Mouse (Mus musculus) lung, adult 2 months (tissue): ENCODE data around the gene Vim. TPM values are rescaled to one million over a fixed set of nuclear protein-coding genes. Genes with fewer than 3 reads are reported as not detected.
A peak's percentile ranks its signal among the peaks of the same experiment; 100 is the strongest.

Experiments
- DNase-seq: peaks from one replicate; pipeline ENCODE4 v3.0.0; 2022
- H3K4me1 ChIP-seq: fragments of 200-500 bp; 2 replicates; pipeline ENCODE4 v1.6.1; 2011; ENCODE audit warnings: low read length; ENCODE audit not compliant: control insufficient read depth, insufficient read depth
- H3K4me3 ChIP-seq: fragments of 200-500 bp; replicated peaks from 2 replicates; pipeline ENCODE3; 2011; ENCODE audit warnings: low read depth, mild to moderate bottlenecking, control low read depth, low read length; ENCODE audit errors: extremely low read depth
- CTCF ChIP-seq: fragments of 200-500 bp; IDR thresholded peaks from 2 replicates; pipeline ENCODE4 v1.5.1; 2011; ENCODE audit warnings: mild to moderate bottlenecking, low read length, control low read depth; ENCODE audit not compliant: insufficient read depth
- POLR2A ChIP-seq: fragments of 200-500 bp; IDR thresholded peaks from 2 replicates; pipeline ENCODE4 v1.6.1; 2011; ENCODE audit warnings: low read depth, mild to moderate bottlenecking, control low read depth, low read length, borderline replicate concordance; ENCODE audit errors: extremely low read depth
- WGBS: fragments of 180-500 bp; shearing (Covaris S2); methylation state at CpG from one replicate; pipeline ENCODE4 v1.1.7; 2018; 5-methylcytosine and 5-hydroxymethylcytosine counted together
- polyA plus RNA-seq: library from polyadenylated mRNA; depleted of rRNA; stranded (reverse); fragments of >200 nt; gene quantifications from 2 replicates; pipeline ENCODE4 v1.2.3, GENCODE M21; 2012

The Vim gene
- polyA plus RNA-seq, 1 experiment = 1,792 TPM

GRCm38 (mm10) chr2:13559303-13559702 is 14.4 kb upstream of the Vim start:
- WGBS = 67% methylated on average over 5 of the region's 5 CpGs
- DNase-seq = no peak
- Histone ChIP-seq H3K4me1 (peaks cover 2% of the 10 kb centered on the region), H3K4me3 (no peak overlapping the region)
- no peak for TF ChIP-seq POLR2A
- no peak for TF ChIP-seq CTCF

GRCm38 (mm10) chr2:13559729-13560128 is 14.0 kb upstream of the Vim start:
- Histone ChIP-seq H3K4me1 (peaks cover 2% of the 10 kb centered on the region), H3K4me3 (no peak overlapping the region)
- TF ChIP-seq POLR2A = no peak
- no peak for TF ChIP-seq CTCF
- DNase-seq = no peak
- 86% methylated on average over 5 of the region's 5 CpGs for WGBS

GRCm38 (mm10) chr2:13560396-13560795 is 13.3 kb upstream of the Vim start:
- no peak for DNase-seq
- WGBS = 84% methylated on average over 2 of the region's 2 CpGs
- Histone ChIP-seq H3K4me1 (peaks cover 2% of the 10 kb centered on the region), H3K4me3 (no peak overlapping the region)
- TF ChIP-seq CTCF = no peak
- no peak for TF ChIP-seq POLR2A

GRCm38 (mm10) chr2:13570122-13570521 is 3.6 kb upstream of the Vim start:
- Histone ChIP-seq H3K4me1 (peaks cover 8% of the 10 kb centered on the region), H3K4me3 (no peak overlapping the region)
- 73% methylated on average over 2 of the region's 2 CpGs for WGBS
- TF ChIP-seq CTCF = no peak
- no peak for TF ChIP-seq POLR2A
- DNase-seq = no peak

- no peak overlapping the region for H3K4me3 ChIP-seq
- H3K4me1 ChIP-seq = peaks cover 8% of the 10 kb centered on the region
- no peak for TF ChIP-seq POLR2A
- TF ChIP-seq CTCF = no peak
- DNase-seq = no peak
- WGBS = 41% methylated on average over 4 of the region's 4 CpGs
These were observed 1.6 kb upstream of the Vim start for GRCm38 (mm10) chr2:13572101-13572553.

GRCm38 (mm10) chr2:13572647-13573407 is 900 bp upstream of the Vim start:
- WGBS = 14% methylated on average over 12 of the region's 12 CpGs
- H3K4me3 ChIP-seq = peak overlapping the region; percentile 88
- TF ChIP-seq CTCF (no peak), POLR2A (no peak)
- no peak for DNase-seq
- peaks cover 8% of the 10 kb centered on the region for H3K4me1 ChIP-seq

- Histone ChIP-seq H3K4me1 (peaks cover 14% of the 10 kb centered on the region), H3K4me3 (peak overlapping the region; percentile 88)
- TF ChIP-seq CTCF (no peak), POLR2A (peak; percentile 96)
- DNase-seq = peak; percentile 83
- WGBS = under 1% methylated on average over 46 of the region's 46 CpGs
These were observed 506 bp downstream of the Vim start for GRCm38 (mm10) chr2:13574066-13574800.

- TF ChIP-seq CTCF (no peak), POLR2A (peak; percentile 37; the same call in 1 of the 2 replicates)
- Histone ChIP-seq H3K4me3 (peak overlapping the region; percentile 88), H3K4me1 (peaks cover 14% of the 10 kb centered on the region)
- no peak for DNase-seq
- WGBS = under 1% methylated on average over 21 of the region's 21 CpGs
These were observed 1.0 kb downstream of the Vim start for GRCm38 (mm10) chr2:13574801-13575150.

- peaks cover 14% of the 10 kb centered on the region for H3K4me1 ChIP-seq
- H3K4me3 ChIP-seq = peak overlapping the region; percentile 88
- WGBS = under 1% methylated on average over 13 of the region's 13 CpGs
- peak; percentile 74 for DNase-seq
- peak; percentile 57; the same call in 1 of the 2 replicates for TF ChIP-seq POLR2A
- peak; percentile 63 for TF ChIP-seq CTCF
These were observed 1.6 kb downstream of the Vim start for GRCm38 (mm10) chr2:13575287-13575801.
